Mouse (Mus musculus): Measurements from ENCODE around the gene Cyp2c39. TPM values are rescaled to one million over a fixed set of nuclear protein-coding genes. Genes with fewer than 3 reads are reported as not detected.
"Not testable (repeated sequence)": the region's sequence is repeated elsewhere in the genome, so short reads cannot be mapped to it uniquely, and the experiment has no call there.

Cyp2c39 gene
- not detected for total RNA-seq (2021)
- long read RNA-seq, experiment 1: 0 reads
- long read RNA-seq, experiment 2: 0 reads

- no peak for DNase-seq (ENCODE audit: low spot score in 2 of 2)
These were observed at the start of gene Cyp2c39 for GRCm38 (mm10) chr19:39510534-39510933. TSS of gene Cyp2c39 (plus strand) at chr19:39510862.

- no peak for DNase-seq (ENCODE audit: low spot score in 2 of 2)
These were observed 47.7 kb upstream of the Cyp2c39 start, which contains the start of gene Cyp2c38 for GRCm38 (mm10) chr19:39462941-39463340. TSS of gene Cyp2c38 (minus strand) at chr19:39463075.

- DNase-seq (ENCODE audit: low spot score in 2 of 2): no peak
These were observed 46.7 kb upstream of the Cyp2c39 start for GRCm38 (mm10) chr19:39463923-39464322.

GRCm38 (mm10) chr19:39483961-39484360 is 26.7 kb upstream of the Cyp2c39 start:
- DNase-seq (ENCODE audit: low spot score in 2 of 2): not testable (repeated sequence)

- DNase-seq (ENCODE audit: low spot score in 2 of 2): no peak
These were observed 4.3 kb upstream of the Cyp2c39 start for GRCm38 (mm10) chr19:39506341-39506740.

- DNase-seq (ENCODE audit: low spot score in 2 of 2): no peak
These were observed 1.1 kb upstream of the Cyp2c39 start for GRCm38 (mm10) chr19:39509533-39509932.

Other genes starting within 250 kb of the Cyp2c39 start
- gene Cyp2c29, start 241.5 kb upstream of the Cyp2c39 start, total RNA-seq (2021): under 1 TPM in 1 of 2 experiments, not detected in 1; 0.17 TPM
- gene Cyp2c38, start 47.8 kb upstream of the Cyp2c39 start, total RNA-seq (2021): not detected
- 1 to 10 TPM in 1 of 2 experiments, not detected in 1; 3.9 TPM for gene Cyp2c67, start 138.2 kb downstream of the Cyp2c39 start, total RNA-seq (2021)
- 10 to 100 TPM in 1 of 2 experiments, under 1 TPM in 1; 0.70 to 21.1 TPM for gene Cyp2c68, start 230.2 kb downstream of the Cyp2c39 start, total RNA-seq (2021)

Measured in adrenal gland, postnatal 4 days (tissue).